Comparison of ENCODE assay signal across 11 mouse cellular contexts in genomic region chr9:29727540-29728432, GRCm38 (mm10).
DNase-seq lines count a peak whose midpoint lies in the region; ATAC-seq and TF ChIP-seq lines count a peak whose summit lies in the region.
"Had no signal": no experiment of that assay in that cellular context is flagged by ENCODE, and none has a peak within 500 bp of the region (broad histone marks: within the 10 kb centered on the region; RNA-seq: fewer than 3 reads in every experiment).

No protein-coding gene starts in this region.

- TF ChIP-seq CTCF in brain, embryonic 14.5 days (IDR thresholded peaks at IDR 0.05; ENCODE audit: borderline replicate concordance, extremely low read depth, insufficient read depth, insufficient read length) = no peak

- H3K27me3 ChIP-seq in heart, embryonic 13.5 days (replicated peaks) = no peaks in the 10 kb centered on the region; the same call in 1 of the 2 replicates
- H3K27me3 ChIP-seq in liver, embryonic 12.5 days (replicated peaks) = no peaks in the 10 kb centered on the region
- H3K27me3 ChIP-seq in intestine, embryonic 15.5 days (replicated peaks) = no peaks in the 10 kb centered on the region
- H3K27me3 ChIP-seq: kidney, embryonic 15.5 days had no signal

- no peak for ATAC-seq in heart, embryonic 13.5 days (ENCODE audit: extremely low read depth, insufficient number of reproducible peaks, low FRiP score, low TSS enrichment)
- ATAC-seq in liver, embryonic 12.5 days = no peak
- 0 out of 2 replicates have a peak, but pooled peaks have one; percentile 34 for ATAC-seq in intestine, embryonic 15.5 days

- WGBS in heart, embryonic 13.5 days = 50% methylated on average over 19 of the region's 19 CpGs
- 78% methylated on average over 19 of the region's 19 CpGs for WGBS in liver, embryonic 12.5 days (ENCODE audit: insufficient replicate concordance)
- WGBS in intestine, embryonic 15.5 days = 60% methylated on average over 19 of the region's 19 CpGs

- no peak for DNase-seq in heart, adult 11 months
- peak; percentile 10 for DNase-seq in liver
- peak; percentile 80 for DNase-seq in brain, embryonic 14.5 days (ENCODE audit: low read depth)
- DNase-seq in layer of hippocampus, postnatal 10 days (ENCODE audit: low spot score in 2 of 2) = no peak
- no peak for DNase-seq in frontal cortex, postnatal 10 days (ENCODE audit: low spot score in 2 of 2)
- DNase-seq: gastrocnemius, postnatal 10 days; thymus, adult 18-20 months had no signal

- no peak overlapping the region for H3K4me3 ChIP-seq in heart, embryonic 13.5 days
- H3K4me3 ChIP-seq in liver, embryonic 12.5 days = no peak overlapping the region
- no peak overlapping the region for H3K4me3 ChIP-seq in intestine, embryonic 15.5 days (replicated peaks)
- H3K4me3 ChIP-seq: kidney, embryonic 15.5 days had no signal

- TF ChIP-seq POLR2A in brain, embryonic 14.5 days (IDR thresholded peaks at IDR 0.05; ENCODE audit: borderline replicate concordance, extremely low read depth, insufficient read depth, insufficient read length, poor library complexity, severe bottlenecking) = no peak

- peaks cover 17% of the 10 kb centered on the region for H3K4me1 ChIP-seq in heart, embryonic 13.5 days
- no peaks in the 10 kb centered on the region for H3K4me1 ChIP-seq in liver, embryonic 12.5 days
- H3K4me1 ChIP-seq in intestine, embryonic 15.5 days (replicated peaks) = no peaks in the 10 kb centered on the region

- H3K9me3 ChIP-seq in heart, embryonic 13.5 days = no peaks in the 10 kb centered on the region
- H3K9me3 ChIP-seq in liver, embryonic 12.5 days (replicated peaks) = no peaks in the 10 kb centered on the region
- no peaks in the 10 kb centered on the region for H3K9me3 ChIP-seq in intestine, embryonic 15.5 days
- H3K9me3 ChIP-seq: kidney, embryonic 15.5 days had no signal

- no peak overlapping the region for H3K9ac ChIP-seq in heart, embryonic 13.5 days
- no peak overlapping the region for H3K9ac ChIP-seq in liver, embryonic 12.5 days
- no peak overlapping the region for H3K9ac ChIP-seq in intestine, embryonic 15.5 days
- H3K9ac ChIP-seq: kidney, embryonic 15.5 days had no signal

- H3K4me2 ChIP-seq in heart, embryonic 13.5 days = peak overlapping the region; percentile 37
- H3K4me2 ChIP-seq in liver, embryonic 12.5 days = no peak overlapping the region
- no peak overlapping the region for H3K4me2 ChIP-seq in intestine, embryonic 15.5 days (replicated peaks)
- H3K4me2 ChIP-seq: kidney, embryonic 15.5 days had no signal

- H3K27ac ChIP-seq in heart, embryonic 13.5 days (replicated peaks) = no peak overlapping the region
- H3K27ac ChIP-seq in liver, embryonic 12.5 days = no peak overlapping the region
- no peak overlapping the region for H3K27ac ChIP-seq in intestine, embryonic 15.5 days
- H3K27ac ChIP-seq: kidney, embryonic 15.5 days had no signal

- no peaks in the 10 kb centered on the region for H3K36me3 ChIP-seq in heart, embryonic 13.5 days
- H3K36me3 ChIP-seq in liver, embryonic 12.5 days = no peaks in the 10 kb centered on the region
- H3K36me3 ChIP-seq in intestine, embryonic 15.5 days = no peaks in the 10 kb centered on the region
- H3K36me3 ChIP-seq: kidney, embryonic 15.5 days had no signal

Comparison
In these comparisons a context has a peak if more than half of its experiments do, and no peak if none do; other contexts are left out.
1. DNase-seq: peak in liver (single experiment) and brain, embryonic 14.5 days (single experiment); none in heart, adult 11 months (single experiment), layer of hippocampus, postnatal 10 days (0 of 2) and frontal cortex, postnatal 10 days (0 of 2).